Mouse (Mus musculus): Measurements from ENCODE around the gene Dchs1. TPM values are rescaled to one million over a fixed set of nuclear protein-coding genes. Genes with fewer than 3 reads are reported as not detected.
A peak's percentile ranks its signal among the peaks of the same experiment; 100 is the strongest.

Gene Dchs1
- polyA plus RNA-seq, 1 experiment from 2014 or later = 0.91 TPM

DNA sequence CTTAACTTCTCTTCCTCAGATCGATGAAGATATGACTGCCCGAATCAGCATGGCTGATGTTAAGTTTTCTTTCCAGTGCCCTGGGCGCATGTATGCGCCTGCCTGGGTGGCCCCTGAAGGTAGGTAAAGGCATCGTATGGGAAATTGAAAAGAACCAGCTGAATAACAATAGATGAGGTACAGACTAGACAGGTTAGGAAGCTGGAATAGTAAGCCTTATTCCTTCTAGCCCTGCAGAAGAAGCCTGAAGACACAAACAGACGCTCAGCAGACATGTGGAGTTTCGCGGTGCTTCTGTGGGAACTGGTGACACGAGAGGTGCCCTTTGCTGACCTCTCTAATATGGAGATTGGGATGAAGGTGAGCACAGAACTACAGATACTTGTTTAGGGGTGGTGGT, 45.5 kb downstream of the Dchs1 start:
- Histone ChIP-seq H3K4me2 (ENCODE audit: low read depth, low read length) (no peak overlapping the region), H3K4me1 (ENCODE audit: control insufficient read depth, low read depth, low read length) (peaks cover 39% of the 10 kb centered on the region), H3K9me3 (replicated peaks; ENCODE audit: control insufficient read depth, low read length) (no peaks in the 10 kb centered on the region), H3K9ac (ENCODE audit: low read depth, low read length) (no peak overlapping the region), H3K27ac (ENCODE audit: low read length) (no peak overlapping the region), H3K27me3 (ENCODE audit: control insufficient read depth, insufficient read depth, low read depth, low read length) (no peaks in the 10 kb centered on the region), H3K4me3 (ENCODE audit: low read depth, low read length) (no peak overlapping the region), H3K36me3 (ENCODE audit: control insufficient read depth, insufficient read depth) (peaks cover 23% of the 10 kb centered on the region)
- ATAC-seq (ENCODE audit: low read depth) = no peak
- 86% methylated on average over 9 of the region's 9 CpGs for WGBS (ENCODE audit: insufficient replicate concordance)

DNA sequence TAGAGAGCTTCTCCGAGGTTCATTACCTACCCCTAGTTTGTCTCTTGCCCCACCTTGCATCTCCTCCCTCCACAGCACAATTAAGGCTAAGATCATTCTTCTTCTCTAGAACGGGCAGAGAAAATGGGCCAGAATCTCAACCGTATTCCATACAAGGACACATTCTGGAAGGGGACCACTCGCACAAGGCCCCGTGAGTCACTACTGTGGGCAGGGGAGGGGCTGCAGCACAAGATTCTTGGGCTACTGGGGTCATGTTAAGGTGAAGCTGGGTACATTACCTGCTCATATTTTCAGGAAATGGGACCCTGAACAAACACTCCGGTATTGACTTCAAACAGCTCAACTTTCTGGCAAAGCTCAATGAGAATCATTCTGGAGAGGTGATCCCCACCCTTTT, 46.6 kb downstream of the Dchs1 start:
- no peaks in the 10 kb centered on the region for H3K9me3 ChIP-seq (replicated peaks; ENCODE audit: control insufficient read depth, low read length)
- H3K4me2 ChIP-seq (ENCODE audit: low read depth, low read length) = no peak overlapping the region
- no peak for ATAC-seq (ENCODE audit: low read depth)
- H3K27ac ChIP-seq (ENCODE audit: low read length) = no peak overlapping the region
- H3K9ac ChIP-seq (ENCODE audit: low read depth, low read length) = no peak overlapping the region
- H3K27me3 ChIP-seq (ENCODE audit: control insufficient read depth, insufficient read depth, low read depth, low read length) = no peaks in the 10 kb centered on the region
- H3K36me3 ChIP-seq (ENCODE audit: control insufficient read depth, insufficient read depth) = peaks cover 23% of the 10 kb centered on the region
- 81% methylated on average over 6 of the region's 6 CpGs for WGBS (ENCODE audit: insufficient replicate concordance)
- peaks cover 39% of the 10 kb centered on the region for H3K4me1 ChIP-seq (ENCODE audit: control insufficient read depth, low read depth, low read length)
- no peak overlapping the region for H3K4me3 ChIP-seq (ENCODE audit: low read depth, low read length)

DNA sequence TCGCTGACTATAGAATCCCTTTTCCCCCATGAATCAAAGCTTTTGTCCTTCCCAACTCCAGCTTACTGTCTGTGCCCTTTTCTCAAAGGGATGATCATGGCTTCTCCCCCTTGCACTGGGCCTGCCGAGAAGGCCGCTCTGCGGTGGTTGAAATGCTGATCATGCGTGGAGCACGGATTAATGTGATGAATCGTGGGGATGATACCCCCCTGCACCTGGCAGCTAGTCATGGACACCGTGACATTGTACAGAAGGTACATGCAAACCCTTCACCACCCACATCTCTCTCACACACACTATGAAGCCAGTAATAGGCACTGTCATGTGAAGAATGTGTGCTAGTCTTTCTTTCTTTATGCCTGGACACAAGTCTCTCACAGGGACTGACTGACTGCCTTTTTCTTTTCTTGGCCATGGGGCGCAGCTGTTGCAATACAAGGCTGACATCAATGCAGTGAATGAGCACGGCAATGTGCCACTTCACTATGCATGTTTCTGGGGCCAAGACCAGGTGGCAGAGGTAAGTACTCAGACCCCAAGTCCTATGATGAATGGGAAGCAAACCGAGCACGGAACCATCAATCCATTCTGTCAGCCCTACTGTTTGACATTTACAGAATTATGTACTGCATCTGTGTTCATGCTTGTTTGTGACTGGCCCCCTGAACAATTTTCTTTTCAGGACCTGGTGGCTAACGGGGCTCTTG, 47.2 kb downstream of the Dchs1 start:
- no peaks in the 10 kb centered on the region for H3K9me3 ChIP-seq (replicated peaks; ENCODE audit: control insufficient read depth, low read length)
- 81% methylated on average over 13 of the region's 13 CpGs for WGBS (ENCODE audit: insufficient replicate concordance)
- H3K4me3 ChIP-seq (ENCODE audit: low read depth, low read length) = no peak overlapping the region
- no peaks in the 10 kb centered on the region for H3K27me3 ChIP-seq (ENCODE audit: control insufficient read depth, insufficient read depth, low read depth, low read length)
- no peak for ATAC-seq (ENCODE audit: low read depth)
- no peak overlapping the region for H3K9ac ChIP-seq (ENCODE audit: low read depth, low read length)
- no peak overlapping the region for H3K4me2 ChIP-seq (ENCODE audit: low read depth, low read length)
- H3K36me3 ChIP-seq (ENCODE audit: control insufficient read depth, insufficient read depth) = peaks cover 23% of the 10 kb centered on the region
- H3K4me1 ChIP-seq (ENCODE audit: control insufficient read depth, low read depth, low read length) = peaks cover 39% of the 10 kb centered on the region
- H3K27ac ChIP-seq (ENCODE audit: low read length) = no peak overlapping the region

DNA sequence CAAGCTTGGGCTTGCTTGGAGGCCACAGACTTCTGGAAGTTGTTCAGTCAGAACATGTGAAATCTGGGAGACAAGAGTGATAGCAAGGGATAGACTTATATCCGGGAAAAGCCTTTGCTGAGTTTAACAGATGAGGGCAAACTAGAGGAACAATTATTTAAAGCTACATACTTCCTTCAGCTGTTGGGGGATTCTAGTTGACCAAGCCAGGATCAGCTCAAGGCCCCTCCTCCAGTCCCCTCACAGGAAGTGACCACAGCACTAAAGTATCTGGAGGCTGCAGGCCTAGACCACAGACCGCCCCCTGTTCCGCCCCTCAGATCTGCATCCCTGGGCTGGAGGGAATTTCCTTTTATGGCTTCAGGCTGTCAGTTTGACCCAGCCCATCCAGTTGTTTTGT, 48.5 kb downstream of the Dchs1 start:
- WGBS (ENCODE audit: insufficient replicate concordance) = 34% methylated on average over 3 of the region's 3 CpGs
- peaks cover 28% of the 10 kb centered on the region for H3K36me3 ChIP-seq (ENCODE audit: control insufficient read depth, insufficient read depth)
- no peak for ATAC-seq (ENCODE audit: low read depth)

DNA sequence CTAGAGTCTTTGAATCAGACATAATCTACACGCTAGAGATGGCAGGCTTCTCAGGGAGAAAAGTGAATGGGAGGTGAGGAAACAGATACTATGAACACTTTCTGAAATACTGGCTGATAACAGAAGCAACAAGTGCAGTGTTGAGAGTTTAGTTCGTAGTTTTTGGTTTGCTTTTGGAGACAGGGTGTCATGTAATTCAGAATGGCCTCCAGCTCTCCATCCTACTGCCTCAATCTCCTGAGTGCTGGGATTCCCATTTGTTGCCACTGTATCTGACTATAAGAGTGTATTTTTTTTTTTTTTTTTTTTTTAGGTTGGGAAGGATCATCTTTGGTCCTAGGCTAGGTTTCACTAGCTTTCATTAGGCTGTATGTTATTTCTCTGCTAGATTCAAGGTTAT, 49.2 kb downstream of the Dchs1 start:
- 23% methylated on average over 2 of the region's 2 CpGs for WGBS (ENCODE audit: insufficient replicate concordance)
- peaks cover 33% of the 10 kb centered on the region for H3K4me1 ChIP-seq (ENCODE audit: control insufficient read depth, low read depth, low read length)
- H3K9ac ChIP-seq (ENCODE audit: low read depth, low read length) = peak overlapping the region; percentile 17; the same call in 1 of the 2 replicates
- peak overlapping the region; percentile 39 for H3K27ac ChIP-seq (ENCODE audit: low read length)
- H3K27me3 ChIP-seq (ENCODE audit: control insufficient read depth, insufficient read depth, low read depth, low read length) = no peaks in the 10 kb centered on the region
- no peaks in the 10 kb centered on the region for H3K9me3 ChIP-seq (replicated peaks; ENCODE audit: control insufficient read depth, low read length)
- peaks cover 35% of the 10 kb centered on the region for H3K36me3 ChIP-seq (ENCODE audit: control insufficient read depth, insufficient read depth)
- H3K4me3 ChIP-seq (ENCODE audit: low read depth, low read length) = peak overlapping the region; percentile 17
- peak overlapping the region; percentile 86 for H3K4me2 ChIP-seq (ENCODE audit: low read depth, low read length)
- no peak for ATAC-seq (ENCODE audit: low read depth)

More for the DNA sequence above, 48.5 kb downstream of the Dchs1 start:
- Histone ChIP-seq H3K4me2 (ENCODE audit: low read depth, low read length) (peak overlapping the region; percentile 86; the same call in 1 of the 2 replicates), H3K27me3 (ENCODE audit: control insufficient read depth, insufficient read depth, low read depth, low read length) (no peaks in the 10 kb centered on the region), H3K27ac (ENCODE audit: low read length) (peak overlapping the region; percentile 39), H3K4me3 (ENCODE audit: low read depth, low read length) (no peak overlapping the region), H3K4me1 (ENCODE audit: control insufficient read depth, low read depth, low read length) (peaks cover 36% of the 10 kb centered on the region), H3K9ac (ENCODE audit: low read depth, low read length) (no peak overlapping the region; the same call in 1 of the 2 replicates), H3K9me3 (replicated peaks; ENCODE audit: control insufficient read depth, low read length) (no peaks in the 10 kb centered on the region)

DNA sequence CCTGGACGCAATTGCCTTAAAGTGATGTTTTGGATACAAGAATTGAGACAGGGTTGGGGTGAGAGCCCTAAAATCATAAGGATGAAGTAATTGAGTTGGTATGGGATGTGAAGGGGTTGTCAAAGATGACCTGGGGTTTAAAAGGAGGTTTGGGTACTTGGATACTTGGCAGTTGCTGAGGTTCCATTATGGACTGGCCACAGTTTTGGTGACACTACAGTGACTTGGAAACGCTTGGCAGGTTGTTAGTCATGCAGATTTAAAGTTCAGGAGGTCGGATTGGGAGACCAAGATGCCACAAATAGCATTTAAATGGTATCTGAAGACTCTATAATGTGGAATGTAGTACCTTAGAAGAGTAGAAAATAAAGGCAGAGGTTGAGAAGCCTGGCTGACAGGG, 49.8 kb downstream of the Dchs1 start:
- H3K36me3 ChIP-seq (ENCODE audit: control insufficient read depth, insufficient read depth) = peaks cover 40% of the 10 kb centered on the region
- peaks cover 27% of the 10 kb centered on the region for H3K4me1 ChIP-seq (ENCODE audit: control insufficient read depth, low read depth, low read length)
- no peak for ATAC-seq (ENCODE audit: low read depth)

GRCm38 (mm10) chr7:105736911-105737521, 50.4 kb downstream of the Dchs1 start, which contains the start of gene Rrp8:
Gene Rrp8 (minus strand): TSS chr7:105737385.
- Histone ChIP-seq H3K36me3 (ENCODE audit: control insufficient read depth, insufficient read depth) (peaks cover 36% of the 10 kb centered on the region), H3K9me3 (replicated peaks; ENCODE audit: control insufficient read depth, low read length) (no peaks in the 10 kb centered on the region), H3K4me1 (ENCODE audit: control insufficient read depth, low read depth, low read length) (peaks cover 27% of the 10 kb centered on the region), H3K4me3 (ENCODE audit: low read depth, low read length) (peak within 1 kb of the TSS; percentile 89), H3K4me2 (ENCODE audit: low read depth, low read length) (peak within 1 kb of the TSS; percentile 86), H3K27me3 (ENCODE audit: control insufficient read depth, insufficient read depth, low read depth, low read length) (no peaks in the 10 kb centered on the region), H3K9ac (ENCODE audit: low read depth, low read length) (peak within 1 kb of the TSS; percentile 94), H3K27ac (ENCODE audit: low read length) (peak within 1 kb of the TSS; percentile 89)
- WGBS (ENCODE audit: insufficient replicate concordance) = 0% methylated on average over 30 of the region's 30 CpGs
- peak; percentile 9 for ATAC-seq (ENCODE audit: low read depth)

More for the DNA sequence above, 49.8 kb downstream of the Dchs1 start:
- Histone ChIP-seq H3K4me2 (ENCODE audit: low read depth, low read length) (peak overlapping the region; percentile 86), H3K9ac (ENCODE audit: low read depth, low read length) (peak overlapping the region; percentile 94), H3K27ac (ENCODE audit: low read length) (peak overlapping the region; percentile 89), H3K4me3 (ENCODE audit: low read depth, low read length) (peak overlapping the region; percentile 89), H3K27me3 (ENCODE audit: control insufficient read depth, insufficient read depth, low read depth, low read length) (no peaks in the 10 kb centered on the region), H3K9me3 (replicated peaks; ENCODE audit: control insufficient read depth, low read length) (no peaks in the 10 kb centered on the region)
- WGBS (ENCODE audit: insufficient replicate concordance) = 20% methylated on average over 3 of the region's 3 CpGs

DNA sequence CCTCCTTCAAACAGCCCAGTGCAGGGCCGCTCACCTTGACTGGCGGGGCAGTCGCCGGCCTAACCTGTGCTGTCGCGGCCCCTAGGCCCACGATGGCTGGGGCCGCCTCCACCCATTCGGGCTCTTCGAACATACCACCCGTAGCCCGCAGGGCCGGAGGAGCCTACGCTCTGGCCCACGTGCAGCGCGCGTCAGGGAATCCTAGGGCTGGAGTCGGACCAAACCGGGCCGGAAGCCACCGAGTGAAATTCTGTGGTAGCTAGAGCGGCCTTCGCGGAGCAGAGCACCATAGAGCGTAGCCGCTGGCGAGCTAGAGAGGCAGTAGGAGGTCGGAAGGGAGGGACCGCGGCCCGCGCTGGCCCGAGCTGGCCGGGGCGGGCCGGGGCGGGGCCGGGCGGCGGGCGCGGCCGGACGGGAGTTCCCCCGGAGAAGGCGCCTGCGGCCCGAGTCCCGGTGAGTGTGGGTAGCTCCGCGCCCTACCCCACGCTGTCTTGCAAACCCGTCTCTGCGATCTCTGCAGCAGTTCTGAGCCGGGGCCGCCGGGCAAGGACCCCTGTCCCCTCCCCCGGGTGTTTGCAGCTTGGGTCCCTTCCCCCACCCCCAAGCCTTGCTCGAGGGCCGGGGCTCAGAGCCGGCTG, 51.1 kb downstream of the Dchs1 start, which contains the start of gene Ilk:
Gene Ilk, plus strand, starts transcription at position 329 of the 638 bp plus-strand sequence.
- H3K27ac ChIP-seq (ENCODE audit: low read length) = peak within 1 kb of the TSS; percentile 89
- ATAC-seq (ENCODE audit: low read depth) = peak; percentile 98
- peaks cover 30% of the 10 kb centered on the region for H3K36me3 ChIP-seq (ENCODE audit: control insufficient read depth, insufficient read depth)
- no peaks in the 10 kb centered on the region for H3K27me3 ChIP-seq (ENCODE audit: control insufficient read depth, insufficient read depth, low read depth, low read length)
- no peaks in the 10 kb centered on the region for H3K9me3 ChIP-seq (replicated peaks; ENCODE audit: control insufficient read depth, low read length)
- peak within 1 kb of the TSS; percentile 94 for H3K9ac ChIP-seq (ENCODE audit: low read depth, low read length)
- H3K4me1 ChIP-seq (ENCODE audit: control insufficient read depth, low read depth, low read length) = peaks cover 27% of the 10 kb centered on the region
- H3K4me3 ChIP-seq (ENCODE audit: low read depth, low read length) = peak within 1 kb of the TSS; percentile 89
- peak within 1 kb of the TSS; percentile 86 for H3K4me2 ChIP-seq (ENCODE audit: low read depth, low read length)
- WGBS (ENCODE audit: insufficient replicate concordance) = under 1% methylated on average over 56 of the region's 62 CpGs
